ENCODE assay signal across 13 mouse cellular contexts in the genomic region with DNA sequence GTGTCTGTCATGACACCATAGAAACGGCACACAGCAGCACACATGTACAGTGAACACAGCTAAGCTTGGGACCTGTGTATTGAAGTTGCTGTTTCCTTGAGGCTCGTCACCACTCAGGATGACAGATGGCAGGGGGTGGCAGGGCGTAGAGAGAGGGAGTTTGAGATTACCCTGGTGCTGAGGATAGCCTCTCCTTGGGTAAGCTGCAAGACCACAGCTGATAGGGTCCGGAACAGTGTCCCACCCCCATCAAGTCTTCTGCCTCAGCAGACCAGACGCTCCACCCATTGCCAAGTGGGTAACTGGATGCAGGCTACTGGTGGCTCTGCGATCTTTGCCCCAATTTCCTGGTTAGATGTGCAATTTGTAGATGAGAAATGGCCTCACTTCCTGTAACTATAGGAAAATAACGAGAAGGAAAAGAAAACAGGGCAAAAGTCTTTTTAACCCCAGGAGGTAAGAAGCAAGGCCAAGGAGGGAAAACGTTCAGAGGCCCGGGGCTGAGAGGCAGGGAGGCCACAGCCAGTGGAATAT. TPM values are rescaled to one million over a fixed set of nuclear protein-coding genes. Genes with fewer than 3 reads are reported as not detected.
A peak's percentile ranks its signal among the peaks of the same experiment; 100 is the strongest.
DNase-seq lines count a peak whose midpoint lies in the region; ATAC-seq and TF ChIP-seq lines count a peak whose summit lies in the region.
"Had no signal": no experiment of that assay in that cellular context is flagged by ENCODE, and none has a peak within 500 bp of the region (broad histone marks: within the 10 kb centered on the region; RNA-seq: fewer than 3 reads in every experiment).

No protein-coding gene starts in this region.

- 38% methylated on average over 9 of the region's 9 CpGs for whole genome bisulfite sequencing in lung, postnatal 0 days
- WGBS in liver, embryonic 11.5 days, result 24% methylated on average over 9 of the region's 9 CpGs

- H3K4me2 ChIP-seq in lung, postnatal 0 days (replicated peaks; ENCODE audit: low read depth, low read length), result no peak overlapping the region
- H3K4me2 ChIP-seq in liver, embryonic 11.5 days, result peak overlapping the region; percentile 10

- peak; percentile 26 for DNase-seq in lung, postnatal 0 days (ENCODE audit: low spot score)
- DNase-seq in lung, postnatal 10 days, result no peak
- peak; percentile 51 for DNase-seq in c-Kit-positive CD71-negative TER-119-negative erythroid progenitor cells, embryonic 14.5 days (ENCODE audit: low read depth)
- DNase-seq in liver, embryonic 11.5 days (ENCODE audit: low spot score), result no peak
- DNase-seq in retina, embryonic 14.5 days (ENCODE audit: low spot score), result peak; percentile 27
- DNase-seq in right cerebral cortex, postnatal 10 days (ENCODE audit: low spot score in 2 of 2), result no peak
- no peak for DNase-seq in urinary bladder, postnatal 14 days (ENCODE audit: low spot score)
- DNase-seq in thymus, postnatal 36 days, result no peak
- DNase-seq: heart, postnatal 4 days had no signal

- H3K4me3 ChIP-seq in lung, postnatal 0 days (ENCODE audit: low read depth, low read length), result no peak overlapping the region
- H3K4me3 ChIP-seq in liver, embryonic 11.5 days (ENCODE audit: low read depth, low read length), result no peak overlapping the region
- H3K4me3 ChIP-seq: layer of hippocampus, adult 2 months had no signal

- no peaks in the 10 kb centered on the region for H3K36me3 ChIP-seq in lung, postnatal 0 days (ENCODE audit: insufficient read depth, low read length)
- H3K36me3 ChIP-seq in liver, embryonic 11.5 days (ENCODE audit: control insufficient read depth, insufficient read depth, low read length), result no peaks in the 10 kb centered on the region

- H3K9me3 ChIP-seq in lung, postnatal 0 days (ENCODE audit: low read length), result no peaks in the 10 kb centered on the region
- no peaks in the 10 kb centered on the region for H3K9me3 ChIP-seq in liver, embryonic 11.5 days (ENCODE audit: control insufficient read depth, low read length)

- no peak overlapping the region for H3K9ac ChIP-seq in lung, postnatal 0 days (replicated peaks; ENCODE audit: low read depth)
- no peak overlapping the region for H3K9ac ChIP-seq in liver, embryonic 11.5 days (ENCODE audit: low read depth, low read length)

- no peak for TF ChIP-seq EP300 in lung, postnatal 0 days (IDR thresholded peaks at IDR 0.05)

- no peaks in the 10 kb centered on the region for H3K4me1 ChIP-seq in lung, postnatal 0 days (ENCODE audit: insufficient read depth, low read depth, low read length)
- H3K4me1 ChIP-seq in liver, embryonic 11.5 days (replicated peaks; ENCODE audit: control insufficient read depth, insufficient read depth, low read length), result peaks cover 9% of the 10 kb centered on the region

- no peak for TF ChIP-seq CTCF in lung, postnatal 0 days (IDR thresholded peaks at IDR 0.05)

- H3K27ac ChIP-seq in lung, postnatal 0 days (ENCODE audit: low read length), result no peak overlapping the region
- peak overlapping the region; percentile 68 for H3K27ac ChIP-seq in liver, embryonic 11.5 days (ENCODE audit: low read depth, low read length)
- H3K27ac ChIP-seq: layer of hippocampus, adult 2 months had no signal

- no peaks in the 10 kb centered on the region for H3K27me3 ChIP-seq in lung, postnatal 0 days (replicated peaks; ENCODE audit: insufficient read depth, low read length)
- H3K27me3 ChIP-seq in liver, embryonic 11.5 days (replicated peaks; ENCODE audit: control insufficient read depth, insufficient read depth, low read length), result no peaks in the 10 kb centered on the region

- ATAC-seq in lung, postnatal 0 days, result peak; percentile 23; the same call in 1 of the 2 replicates
- ATAC-seq in liver, embryonic 11.5 days (replicated peaks; ENCODE audit: low FRiP score), result peak; percentile 58
- ATAC-seq: forebrain, embryonic 16.5 days had no signal

RNA-seq across cellular contexts. Expression of a gene that starts 11.8 kb away (rescaled TPM):
- 1.1 and 1.4 TPM in 2 replicates for polyA plus RNA-seq in lung, postnatal 0 days (2015; fragmentation: Nextera tagmentation; extraction: Ambion mirVana)
- 0.36 and 0.47 TPM in 2 replicates for polyA plus RNA-seq in liver, embryonic 11.5 days (2014; fragmentation: Nextera tagmentation; extraction: Ambion mirVana)
- polyA plus RNA-seq: forebrain, embryonic 16.5 days had no signal

RNA-seq across cellular contexts. Expression of a gene that starts 24.1 kb away (rescaled TPM):
- polyA plus RNA-seq in lung, postnatal 0 days (2015; fragmentation: Nextera tagmentation; extraction: Ambion mirVana), result 2.1 and 4.4 TPM in 2 replicates
- polyA plus RNA-seq in liver, embryonic 11.5 days (2014; fragmentation: Nextera tagmentation; extraction: Ambion mirVana), result not detected in 2 replicates
- polyA plus RNA-seq: forebrain, embryonic 16.5 days had no signal

RNA-seq across cellular contexts. Expression of a gene that starts 44.2 kb away (rescaled TPM):
- not detected in 2 replicates for polyA plus RNA-seq in lung, postnatal 0 days (2015; fragmentation: Nextera tagmentation; extraction: Ambion mirVana)
- polyA plus RNA-seq in liver, embryonic 11.5 days (2014; fragmentation: Nextera tagmentation; extraction: Ambion mirVana), result not detected in 2 replicates
- polyA plus RNA-seq: forebrain, embryonic 16.5 days; gonadal fat pad, adult 2 months; limb, embryonic 14.5 days had no signal

RNA-seq across cellular contexts. Expression of a gene that starts 48.3 kb away (rescaled TPM):
- 65.2 and 74.3 TPM in 2 replicates for polyA plus RNA-seq in lung, postnatal 0 days (2015; fragmentation: Nextera tagmentation; extraction: Ambion mirVana)
- not detected in 2 replicates for polyA plus RNA-seq in liver, embryonic 11.5 days (2014; fragmentation: Nextera tagmentation; extraction: Ambion mirVana)

RNA-seq across cellular contexts. Expression of a gene that starts 49.5 kb away (rescaled TPM):
- polyA plus RNA-seq in lung, postnatal 0 days (2015; fragmentation: Nextera tagmentation; extraction: Ambion mirVana), result not detected in 2 replicates
- not detected in 2 replicates for polyA plus RNA-seq in liver, embryonic 11.5 days (2014; fragmentation: Nextera tagmentation; extraction: Ambion mirVana)
- polyA plus RNA-seq: forebrain, embryonic 16.5 days had no signal

Comparison
In these comparisons a context has a peak if more than half of its experiments do, and no peak if none do; other contexts are left out.
1. DNase-seq: peak in lung, postnatal 0 days (single experiment), c-Kit-positive CD71-negative TER-119-negative erythroid progenitor cells, embryonic 14.5 days (single experiment) and retina, embryonic 14.5 days (single experiment); none in lung, postnatal 10 days (single experiment), liver, embryonic 11.5 days (single experiment), right cerebral cortex, postnatal 10 days (0 of 2), urinary bladder, postnatal 14 days (single experiment) and thymus, postnatal 36 days (0 of 2).